In genomic region chr12:105475230-105475911, GRCm38 (mm10) we compare ENCODE assay signal across 10 mouse cellular contexts. TPM values are rescaled to one million over a fixed set of nuclear protein-coding genes. Genes with fewer than 3 reads are reported as not detected.
A peak's percentile ranks its signal among the peaks of the same experiment; 100 is the strongest.
DNase-seq lines count a peak whose midpoint lies in the region; ATAC-seq and TF ChIP-seq lines count a peak whose summit lies in the region.
"Had no signal": no experiment of that assay in that cellular context is flagged by ENCODE, and none has a peak within 500 bp of the region (broad histone marks: within the 10 kb centered on the region; RNA-seq: fewer than 3 reads in every experiment).

No protein-coding gene starts in this region.

- H3K9me3 ChIP-seq in forebrain, embryonic 13.5 days (replicated peaks), result no peaks in the 10 kb centered on the region
- no peaks in the 10 kb centered on the region for H3K9me3 ChIP-seq in forebrain, embryonic 12.5 days

- WGBS in forebrain, embryonic 13.5 days, result 62% methylated on average over 12 of the region's 12 CpGs
- 64% methylated on average over 12 of the region's 12 CpGs for WGBS in forebrain, embryonic 12.5 days
- 77% methylated on average over 12 of the region's 12 CpGs for WGBS in heart, adult 2 months

- H3K9ac ChIP-seq in forebrain, embryonic 13.5 days, result no peak overlapping the region
- no peak overlapping the region for H3K9ac ChIP-seq in forebrain, embryonic 12.5 days
- no peak overlapping the region for H3K9ac ChIP-seq in heart, adult 2 months (ENCODE audit: low read depth, low read length)
- H3K9ac ChIP-seq: liver, embryonic 14.5 days had no signal

- H3K27ac ChIP-seq in forebrain, embryonic 13.5 days, result no peak overlapping the region
- no peak overlapping the region for H3K27ac ChIP-seq in forebrain, embryonic 12.5 days
- H3K27ac ChIP-seq in heart, adult 2 months, result no peak overlapping the region
- H3K27ac ChIP-seq: liver, embryonic 14.5 days had no signal

- no peaks in the 10 kb centered on the region for H3K27me3 ChIP-seq in forebrain, embryonic 13.5 days
- H3K27me3 ChIP-seq in forebrain, embryonic 12.5 days, result no peaks in the 10 kb centered on the region
- no peaks in the 10 kb centered on the region for H3K27me3 ChIP-seq in heart, adult 2 months (ENCODE audit: control insufficient read depth, insufficient read depth, low read length)

- ATAC-seq in forebrain, embryonic 13.5 days, result peak; percentile 44
- no peak for ATAC-seq in forebrain, embryonic 12.5 days (ENCODE audit: low FRiP score)

- no peak overlapping the region for H3K4me2 ChIP-seq in forebrain, embryonic 13.5 days
- H3K4me2 ChIP-seq in forebrain, embryonic 12.5 days, result no peak overlapping the region

- TF ChIP-seq CTCF in heart, adult 2 months (IDR thresholded peaks at IDR 0.05), result no peak

- H3K36me3 ChIP-seq in forebrain, embryonic 13.5 days (ENCODE audit: poor library complexity, severe bottlenecking), result peaks cover 22% of the 10 kb centered on the region
- H3K36me3 ChIP-seq in forebrain, embryonic 12.5 days (replicated peaks), result peaks cover 9% of the 10 kb centered on the region
- H3K36me3 ChIP-seq in heart, adult 2 months (ENCODE audit: control insufficient read depth, insufficient read depth, low read length), result no peaks in the 10 kb centered on the region

- TF ChIP-seq EP300 in heart, adult 2 months (IDR thresholded peaks at IDR 0.05; ENCODE audit: insufficient read depth, low read depth, low read length), result no peak

- no peaks in the 10 kb centered on the region for H3K79me2 ChIP-seq in heart, adult 2 months (replicated peaks; ENCODE audit: control insufficient read depth, insufficient read depth, low read length)

- intact Hi-C loops in heart, adult 2 months (cut with DNase I), result no loop called here

- no peak overlapping the region for H3K4me3 ChIP-seq in forebrain, embryonic 13.5 days
- H3K4me3 ChIP-seq in forebrain, embryonic 12.5 days (replicated peaks), result no peak overlapping the region
- no peak overlapping the region for H3K4me3 ChIP-seq in heart, adult 2 months

- no peak for TF ChIP-seq POLR2A in heart, adult 2 months (IDR thresholded peaks at IDR 0.05; ENCODE audit: insufficient read depth, low read depth, low read length)

- peaks cover 6% of the 10 kb centered on the region for H3K4me1 ChIP-seq in forebrain, embryonic 13.5 days
- H3K4me1 ChIP-seq in forebrain, embryonic 12.5 days, result peaks cover 18% of the 10 kb centered on the region
- no peaks in the 10 kb centered on the region for H3K4me1 ChIP-seq in heart, adult 2 months (ENCODE audit: control insufficient read depth, insufficient read depth, low read length)

- DNase-seq in 3134 (ENCODE audit: extremely low read depth, insufficient read length, low spot score), result peak; percentile 41
- DNase-seq in frontal cortex, adult 2 months (ENCODE audit: extremely low spot score in 1 of 2, low spot score in 1 of 2), result peak; percentile 43 to 69
- peak; percentile 23 for DNase-seq in mesoderm, embryonic 11.5 days (ENCODE audit: low read depth, low spot score)
- DNase-seq in heart, adult 2 months, result no peak
- DNase-seq in heart, adult 8-10 months (ENCODE audit: low spot score), result no peak
- DNase-seq in heart, adult 9 months (ENCODE audit: low spot score in 2 of 2), result no peak
- DNase-seq: cerebellum, adult 9-11 months had no signal

RNA-seq across cellular contexts. Expression of gene D430019H16Rik, which starts 21.7 kb away (rescaled TPM):
- 9.1 and 10.3 TPM in 2 replicates for polyA plus RNA-seq in forebrain, embryonic 13.5 days (2015; fragmentation: Nextera tagmentation; extraction: Ambion mirVana)
- 7.7 and 7.9 TPM in 2 replicates for polyA plus RNA-seq in forebrain, embryonic 12.5 days (2016; fragmentation: Nextera tagmentation; extraction: Ambion mirVana)
- polyA plus RNA-seq in frontal cortex, adult 2 months (2012; rRNA removed), result 66.2 and 79.3 TPM in 2 replicates
- total RNA-seq in heart, adult 2 months (2021), result under 1 TPM; 0.14 to 0.16 TPM
- 1.0 and 1.1 TPM in 2 replicates for polyA plus RNA-seq in heart, adult 2 months (2012; rRNA removed)
- total RNA-seq in heart, adult 8-10 months (2022), result under 1 TPM; 0.11 to 0.41 (median 0.13) TPM

Comparison
In these comparisons a context has a peak if more than half of its experiments do, and no peak if none do; other contexts are left out.
1. DNase-seq: peak in 3134 (single experiment), frontal cortex, adult 2 months (2 of 2) and mesoderm, embryonic 11.5 days (single experiment); none in heart, adult 2 months (0 of 2), heart, adult 8-10 months (single experiment) and heart, adult 9 months (0 of 2).